Mouse (Mus musculus) spleen, adult 2 months (tissue): ENCODE results near the gene Zdhhc6. TPM values are rescaled to one million over a fixed set of nuclear protein-coding genes. Genes with fewer than 3 reads are reported as not detected.

Experiments used
- DNase-seq, 2 experiments: peaks; one replicate each; pipeline versions ENCODE4 v3.0.0 to v3.0.0-alpha.2; 2012 to 2021; ENCODE audit warnings: low spot score in 2 of 2, low read depth in 1 of 2
- H3K27ac ChIP-seq: fragments of 200-500 bp; 2 replicates; pipeline ENCODE4 v1.5.1; 2012; ENCODE audit warnings: low read length, inconsistent platforms; ENCODE audit not compliant: insufficient read depth
- H3K27me3 ChIP-seq: fragments of 200-500 bp; 2 replicates; pipeline ENCODE4 v1.6.1; 2012; ENCODE audit warnings: mild to moderate bottlenecking, moderate library complexity, low read length, inconsistent platforms; ENCODE audit not compliant: control insufficient read depth, insufficient read depth
- H3K36me3 ChIP-seq: fragments of 200-500 bp; 2 replicates; pipeline ENCODE4 v1.6.1; 2012; ENCODE audit warnings: mild to moderate bottlenecking, low read length, inconsistent platforms; ENCODE audit not compliant: control insufficient read depth, insufficient read depth
- H3K4me1 ChIP-seq: fragments of 200-500 bp; 2 replicates; pipeline ENCODE4 v1.6.1; 2011; ENCODE audit warnings: inconsistent platforms; ENCODE audit not compliant: control insufficient read depth, insufficient read depth, insufficient read length
- H3K4me3 ChIP-seq: fragments of 200-500 bp; 2 replicates; pipeline ENCODE4 v1.5.1; 2011; ENCODE audit warnings: mild to moderate bottlenecking, inconsistent platforms; ENCODE audit not compliant: insufficient read depth, insufficient read length; ENCODE audit errors: extremely low read depth
- CTCF ChIP-seq: fragments of 200-500 bp; IDR thresholded peaks from 2 replicates; pipeline ENCODE4 v1.5.1; 2011; ENCODE audit warnings: mild to moderate bottlenecking, inconsistent platforms; ENCODE audit not compliant: insufficient read depth, insufficient read length, insufficient replicate concordance; ENCODE audit errors: extremely low read depth
- POLR2A ChIP-seq: fragments of 200-500 bp; IDR thresholded peaks from 2 replicates; pipeline ENCODE4 v1.6.1; 2011; ENCODE audit warnings: low read depth, low read length, inconsistent platforms
- WGBS: fragments of 180-500 bp; shearing (Covaris S2); methylation state at CpG from one replicate; pipeline ENCODE4 v1.1.7; 2018; 5-methylcytosine and 5-hydroxymethylcytosine counted together
- polyA plus RNA-seq: library from polyadenylated mRNA; depleted of rRNA; stranded (reverse); fragments of >200 nt; gene quantifications from 2 replicates; pipeline ENCODE4 v1.2.3, GENCODE M21; 2012; rRNA removed

Zdhhc6 gene
- polyA plus RNA-seq, 1 experiment: 6.3 TPM

DNA sequence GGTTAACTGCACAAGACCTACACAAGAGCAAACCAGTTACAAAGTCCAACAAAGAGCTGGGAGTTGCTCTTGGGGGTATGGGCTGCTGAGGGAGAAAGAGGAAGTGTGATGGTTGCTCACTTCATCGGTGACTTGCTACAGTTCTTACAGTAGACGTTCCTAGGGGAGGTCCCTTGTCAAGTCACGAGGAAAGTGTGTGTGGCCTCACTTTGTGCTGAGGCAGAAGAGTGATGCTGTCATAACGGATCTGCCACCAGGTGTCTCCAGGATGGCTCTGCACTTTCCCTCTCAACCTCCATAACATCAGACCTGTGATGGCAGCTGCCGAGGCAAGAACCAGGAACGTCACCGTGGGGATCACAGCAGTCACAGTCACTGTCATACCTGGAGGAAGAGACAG is 88.7 kb downstream of the Zdhhc6 start:
- Histone ChIP-seq H3K4me3 (no peak overlapping the region), H3K27ac (no peak overlapping the region), H3K36me3 (no peaks in the 10 kb centered on the region), H3K4me1 (no peaks in the 10 kb centered on the region), H3K27me3 (no peaks in the 10 kb centered on the region)
- no peak for TF ChIP-seq POLR2A
- no peak for TF ChIP-seq CTCF
- peak in 1 of 2 experiments; percentile 26 for DNase-seq
- WGBS: 52% methylated on average over 7 of the region's 7 CpGs

DNA sequence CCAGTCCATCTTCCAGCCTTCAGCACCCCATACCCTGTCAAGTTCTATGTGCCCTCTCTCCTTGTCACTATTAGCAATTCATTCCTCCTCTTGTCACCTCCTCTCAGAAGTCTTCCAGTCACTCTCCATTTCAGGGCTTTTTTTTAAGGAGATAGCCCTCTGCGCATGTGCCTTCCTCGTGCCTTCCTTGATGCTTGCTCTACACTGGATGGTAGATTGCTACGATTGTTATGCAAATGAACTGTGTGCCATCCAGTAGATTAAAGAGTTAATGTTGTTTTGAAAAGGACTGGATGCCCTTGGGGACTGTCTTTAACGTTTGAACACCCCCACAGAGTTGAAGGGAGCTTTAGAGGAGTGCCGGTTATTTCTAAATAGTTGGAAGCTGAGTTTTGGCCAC is 89.2 kb downstream of the Zdhhc6 start:
- Histone ChIP-seq H3K36me3 (no peaks in the 10 kb centered on the region), H3K27me3 (no peaks in the 10 kb centered on the region), H3K27ac (no peak overlapping the region), H3K4me3 (no peak overlapping the region), H3K4me1 (no peaks in the 10 kb centered on the region)
- no peak for DNase-seq
- WGBS: 77% methylated on average over 5 of the region's 5 CpGs
- no peak for TF ChIP-seq CTCF
- no peak for TF ChIP-seq POLR2A

DNA sequence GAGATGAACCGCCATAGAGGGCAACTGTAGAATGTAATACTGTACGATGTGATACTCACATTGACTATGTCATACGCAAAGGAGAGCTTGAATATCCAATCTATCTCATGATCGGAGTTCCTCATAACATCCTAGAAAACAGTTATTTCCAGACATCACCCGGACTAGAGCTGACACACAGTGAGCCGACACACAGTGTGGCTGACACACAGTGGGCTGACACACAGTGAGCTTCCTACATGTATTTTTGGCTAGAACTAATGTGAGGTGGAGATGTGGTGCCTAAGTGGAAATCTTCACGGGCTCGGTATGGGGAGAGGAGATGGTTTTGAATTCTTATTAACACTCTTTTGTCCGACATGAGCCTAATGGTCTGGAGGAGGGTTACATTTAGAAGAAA is 93.6 kb downstream of the Zdhhc6 start:
- 93% methylated on average over 9 of the region's 9 CpGs for WGBS
- no peak overlapping the region for H3K4me3 ChIP-seq
- H3K27me3 ChIP-seq: no peaks in the 10 kb centered on the region
- H3K4me1 ChIP-seq: no peaks in the 10 kb centered on the region
- TF ChIP-seq POLR2A (no peak), CTCF (no peak)
- DNase-seq: no peak
- H3K36me3 ChIP-seq: no peaks in the 10 kb centered on the region
- H3K27ac ChIP-seq: no peak overlapping the region

Other genes starting within 250 kb of the Zdhhc6 start
- gene Gpam, start 188.8 kb downstream of the Zdhhc6 start, polyA plus RNA-seq: 6.2 and 8.3 TPM in 2 replicates
- gene Tectb, start 135.3 kb downstream of the Zdhhc6 start, polyA plus RNA-seq: 0.04 TPM in 1 of 2 replicates, not detected in the other
- gene Gucy2g, start 74.8 kb downstream of the Zdhhc6 start, polyA plus RNA-seq: 0.15 and 0.22 TPM in 2 replicates
- 9.3 and 10.5 TPM in 2 replicates for gene Acsl5, start 64.1 kb downstream of the Zdhhc6 start, polyA plus RNA-seq
- gene Vti1a, start 263 bp upstream of the Zdhhc6 start, polyA plus RNA-seq: 7.0 and 8.0 TPM in 2 replicates